Mouse (Mus musculus): ENCODE results near the gene Gm12248.

Gm12248 gene

DNA sequence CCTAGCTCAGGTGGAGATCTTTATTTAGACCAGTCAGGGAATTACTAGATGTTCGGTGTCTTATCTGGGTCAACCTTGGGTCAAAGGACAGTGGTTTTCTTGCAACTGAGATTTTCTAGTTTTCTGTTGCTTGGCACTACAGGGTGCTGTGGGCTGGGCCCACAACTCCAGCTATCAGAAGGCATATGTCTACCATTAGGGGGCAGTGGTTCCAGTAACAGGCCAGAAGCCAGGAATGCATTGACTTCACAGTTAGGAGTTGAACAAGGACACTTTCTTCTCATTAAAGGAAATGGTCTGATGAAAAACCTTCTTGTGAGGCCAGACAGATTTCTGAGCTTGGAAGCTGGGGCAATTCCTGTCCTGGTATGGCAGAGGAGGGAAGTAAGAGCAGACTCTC lies 53.9 kb downstream of the Gm12248 start:
- intact Hi-C loops (cut with DNase I), result no loop called here

- intact Hi-C loops (cut with DNase I), result no loop called here
Measured at GRCm38 (mm10) chr11:58033635-58034034, 59.3 kb downstream of the Gm12248 start.

DNA sequence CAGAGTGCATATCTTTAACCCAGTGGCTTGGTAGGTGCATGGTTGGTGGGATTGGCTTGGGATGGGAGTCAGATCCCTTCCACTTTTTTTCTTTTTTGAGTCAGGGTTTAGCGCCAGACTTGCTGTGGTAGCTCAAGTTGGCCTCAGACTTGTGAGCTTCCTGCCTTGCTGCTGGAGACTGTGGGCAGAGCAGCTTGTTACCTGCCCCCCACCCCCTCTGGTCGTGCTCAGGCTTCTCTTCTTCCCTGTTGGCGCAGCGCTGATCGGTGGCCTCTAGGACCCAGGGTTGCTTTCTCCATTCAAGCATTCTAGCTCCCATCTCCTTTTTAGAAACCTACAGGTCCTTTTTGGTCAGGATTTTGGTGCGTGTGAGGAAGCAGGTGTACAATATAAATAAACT lies 61.8 kb downstream of the Gm12248 start:
- intact Hi-C loops (cut with DNase I), result no loop called here

DNA sequence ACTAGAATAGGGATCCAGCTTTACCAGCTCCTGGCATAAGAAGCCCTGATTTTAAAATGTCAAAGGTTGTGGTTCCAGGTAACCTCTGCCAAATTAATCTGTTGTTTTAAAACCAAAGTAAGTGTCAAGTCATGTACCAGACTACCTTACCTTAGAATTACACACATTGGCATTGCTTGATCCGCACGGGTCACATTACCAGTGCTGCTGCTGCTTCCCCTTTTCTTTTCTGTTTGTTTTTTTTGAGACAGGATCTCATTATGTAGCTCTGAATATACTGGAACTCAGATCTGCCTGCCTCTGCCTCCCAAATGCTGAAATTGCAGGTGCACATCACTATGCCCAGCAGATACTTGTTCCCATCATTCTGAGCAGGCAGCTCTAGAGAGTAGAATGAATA lies 63.1 kb downstream of the Gm12248 start:
- intact Hi-C loops (cut with DNase I), result no loop called here

GRCm38 (mm10) chr11:58028981-58029380 lies 64.0 kb downstream of the Gm12248 start:
- intact Hi-C loops (cut with DNase I), result no loop called here

- intact Hi-C loops (cut with DNase I), result no loop called here
Measured at GRCm38 (mm10) chr11:58026860-58027259, 66.1 kb downstream of the Gm12248 start.

GRCm38 (mm10) chr11:58026337-58026736 lies 66.6 kb downstream of the Gm12248 start:
- intact Hi-C loops (cut with DNase I), result no loop called here

DNA sequence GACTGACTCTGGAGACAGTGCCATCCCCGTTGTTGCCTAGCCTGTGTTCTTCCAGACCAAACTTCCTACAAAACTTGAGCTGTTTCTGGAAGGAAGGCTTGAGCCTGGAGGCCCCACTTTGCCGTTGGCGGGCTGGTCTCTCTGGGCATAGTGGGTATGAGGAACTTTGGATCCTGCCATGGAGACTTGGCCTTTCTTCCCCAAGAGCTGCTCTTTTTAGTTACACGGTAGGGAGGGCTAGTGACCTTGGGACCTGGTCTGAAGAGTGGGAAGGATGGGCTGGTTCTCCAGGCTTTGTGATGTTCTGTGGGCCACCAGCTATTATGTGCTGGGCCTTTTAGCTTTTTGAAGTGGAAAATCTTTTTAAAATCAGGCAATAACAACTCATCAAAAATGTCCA lies 67.1 kb downstream of the Gm12248 start:
- intact Hi-C loops (cut with DNase I), result no loop called here

GRCm38 (mm10) chr11:58024671-58025070 lies 68.3 kb downstream of the Gm12248 start:
- intact Hi-C loops (cut with DNase I), result no loop called here

- intact Hi-C loops (cut with DNase I), result no loop called here
Measured at GRCm38 (mm10) chr11:58024271-58024670, 68.7 kb downstream of the Gm12248 start.

DNA sequence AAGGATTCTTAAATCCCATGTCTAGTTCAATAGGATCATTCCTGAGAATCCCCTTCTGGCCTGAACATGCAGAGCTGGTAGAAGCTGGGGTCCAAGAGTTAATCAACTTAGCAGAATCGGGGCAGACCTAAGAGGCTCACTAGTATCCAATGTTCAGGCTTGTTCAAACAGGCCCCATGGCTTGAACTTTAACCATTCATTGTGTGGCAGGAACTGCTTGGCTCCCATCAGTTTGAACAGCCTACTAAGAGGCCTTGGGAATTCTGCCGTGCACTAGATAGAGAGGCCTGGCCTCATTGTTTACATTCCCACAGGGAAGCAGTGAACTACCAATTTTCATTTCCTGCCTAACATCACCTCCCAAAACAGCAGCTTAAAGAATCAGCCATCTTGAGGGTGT lies 71.3 kb downstream of the Gm12248 start:
- intact Hi-C loops (cut with DNase I), result no loop called here

- intact Hi-C loops (cut with DNase I), result no loop called here
Measured at GRCm38 (mm10) chr11:58021095-58021494, 71.8 kb downstream of the Gm12248 start.

DNA sequence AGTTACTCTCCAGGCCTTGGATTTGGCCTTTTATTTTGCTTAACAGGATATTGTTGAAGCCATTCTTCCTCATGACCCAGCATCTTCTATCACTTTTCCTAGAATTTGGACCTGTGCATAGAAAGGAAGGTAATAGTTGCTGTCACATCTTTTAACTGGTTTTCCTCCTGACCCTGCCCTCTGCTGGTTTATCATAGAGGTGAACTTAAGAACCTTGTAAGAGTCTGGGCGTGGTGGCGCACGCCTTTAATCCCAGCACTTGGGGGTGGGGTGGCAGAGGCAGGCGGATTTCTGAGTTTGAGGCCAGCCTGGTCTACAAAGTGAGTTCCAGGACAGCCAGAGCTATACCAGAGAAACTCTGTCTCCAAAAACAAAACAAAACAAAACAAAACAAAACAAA lies 74.2 kb downstream of the Gm12248 start:
- intact Hi-C loops (cut with DNase I), result loop anchor here (5.0 kb wide), 1 partner anchor 39 kb away; no protein-coding TSS in a partner anchor

DNA sequence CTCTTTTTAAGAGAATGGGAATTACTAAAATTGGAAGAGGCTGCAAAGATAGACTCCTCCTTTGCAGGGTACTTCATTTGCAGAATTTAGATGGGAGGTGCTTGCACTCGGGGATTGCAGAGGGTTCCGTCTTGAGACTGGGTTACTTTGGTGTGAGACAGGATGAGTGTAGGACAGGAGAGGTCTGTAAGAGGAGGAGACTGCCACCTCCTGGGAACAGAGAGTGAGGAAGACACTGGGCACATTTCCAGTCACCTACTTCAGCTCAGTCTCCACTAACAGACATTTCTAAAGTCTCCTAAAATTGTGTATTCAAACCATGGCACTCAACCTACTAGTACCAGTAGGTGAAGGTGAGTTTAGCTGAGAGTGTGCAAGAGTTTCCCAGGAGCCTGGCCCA lies 74.6 kb downstream of the Gm12248 start:
- intact Hi-C loops (cut with DNase I), result loop anchor here (5.0 kb wide), 1 partner anchor 39 kb away; no protein-coding TSS in a partner anchor

GRCm38 (mm10) chr11:58017422-58017821 lies 75.5 kb downstream of the Gm12248 start:
- intact Hi-C loops (cut with DNase I), result loop anchor here (5.0 kb wide), 1 partner anchor 40 kb away; no protein-coding TSS in a partner anchor

DNA sequence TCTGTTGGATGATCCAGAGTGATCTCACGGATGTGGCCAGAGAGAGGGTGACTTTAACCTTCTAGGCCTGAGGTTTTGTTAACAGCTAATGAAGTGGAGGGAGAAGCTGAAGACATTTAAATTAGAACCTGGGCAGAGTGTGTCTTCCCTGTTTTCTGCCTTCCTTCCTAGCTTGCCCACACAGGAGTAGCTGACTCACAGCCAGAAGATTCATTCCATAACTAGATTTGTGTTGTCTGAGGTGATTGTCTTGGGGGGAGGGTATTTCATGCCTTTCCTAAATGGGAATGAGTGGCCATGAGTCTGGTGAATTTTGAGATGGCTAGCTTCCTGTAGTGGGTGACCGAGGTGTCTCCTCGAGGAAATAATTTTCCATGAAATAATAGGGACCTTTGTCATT lies 76.6 kb downstream of the Gm12248 start:
- intact Hi-C loops (cut with DNase I), result loop anchor here (5.0 kb wide), 1 partner anchor 41 kb away; no protein-coding TSS in a partner anchor

DNA sequence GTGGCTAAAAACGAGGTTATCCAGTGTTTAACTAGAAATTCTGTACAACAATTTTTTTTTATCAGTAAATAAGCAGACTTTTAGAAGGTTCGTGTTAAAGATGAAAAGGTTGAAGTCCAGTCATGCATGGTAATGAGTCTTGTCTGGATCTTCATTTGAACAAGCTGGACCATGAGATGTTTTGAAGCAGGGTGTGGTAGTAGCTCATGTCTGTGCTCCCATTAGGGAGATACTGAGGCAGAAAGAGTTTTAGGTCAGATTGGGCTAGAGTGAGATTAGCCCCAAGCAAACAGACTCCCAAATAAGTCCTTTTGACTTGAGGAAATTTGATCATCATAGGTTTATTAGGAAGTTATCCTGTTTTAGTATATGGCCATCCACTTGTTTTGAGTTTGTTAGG lies 77.6 kb downstream of the Gm12248 start:
- intact Hi-C loops (cut with DNase I), result loop anchor here (5.0 kb wide), 1 partner anchor 42 kb away; no protein-coding TSS in a partner anchor

DNA sequence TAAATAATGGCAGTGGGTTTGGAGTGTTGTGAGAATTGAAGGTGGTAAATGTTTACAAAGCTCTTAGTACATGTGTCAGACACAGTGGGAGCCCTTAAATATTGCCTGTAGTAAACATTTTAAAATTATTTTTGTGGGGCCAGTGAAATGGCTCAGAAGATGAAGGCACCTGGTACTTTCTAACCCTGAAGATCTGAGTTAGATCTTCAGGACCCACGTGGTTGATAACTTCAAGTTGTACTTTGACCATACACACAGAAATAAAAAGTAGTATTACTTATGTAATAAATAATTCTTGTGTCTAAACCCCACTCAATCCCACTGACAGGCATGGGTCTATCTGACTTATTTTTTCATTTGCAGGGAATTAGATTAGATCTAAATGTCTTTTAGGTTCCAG lies 78.3 kb downstream of the Gm12248 start:
- intact Hi-C loops (cut with DNase I), result loop anchor here (5.0 kb wide), 2 partner anchors 43 to 52 kb away; no protein-coding TSS in a partner anchor
